In the genomic region with DNA sequence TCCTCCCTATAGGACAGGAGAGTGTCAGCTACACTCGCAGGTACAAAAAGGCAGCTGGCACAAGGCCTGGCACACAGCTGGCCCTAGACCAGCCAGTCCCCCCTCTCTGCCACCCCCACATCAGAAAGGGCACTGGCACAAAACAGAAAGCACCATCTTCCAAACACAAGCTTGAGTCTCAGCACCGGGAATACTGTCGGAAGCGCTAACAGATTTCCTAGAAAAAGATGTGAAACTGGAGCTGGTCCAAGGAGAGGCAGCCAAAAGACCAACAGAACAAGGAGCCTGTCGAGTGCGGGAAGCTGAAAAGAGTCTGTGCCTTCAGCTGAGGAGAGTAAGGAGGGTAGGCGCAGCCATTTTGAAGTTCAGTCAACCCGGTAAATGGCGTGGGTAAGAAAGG, we compare ENCODE assay signal across 8 mouse cellular contexts. TPM values are rescaled to one million over a fixed set of nuclear protein-coding genes. Genes with fewer than 3 reads are reported as not detected.
DNase-seq lines count a peak whose midpoint lies in the region; ATAC-seq and TF ChIP-seq lines count a peak whose summit lies in the region.

No protein-coding gene starts in this region.

- TF ChIP-seq CTCF in lung, postnatal 0 days (IDR thresholded peaks at IDR 0.05): no peak

- H3K4me1 ChIP-seq in intestine, embryonic 16.5 days (ENCODE audit: control insufficient read depth, insufficient read depth, low read length): peaks cover 5% of the 10 kb centered on the region; the same call in 1 of the 2 replicates
- peaks cover 6% of the 10 kb centered on the region; the same call in 1 of the 2 replicates for H3K4me1 ChIP-seq in intestine, embryonic 15.5 days (replicated peaks)
- no peaks in the 10 kb centered on the region for H3K4me1 ChIP-seq in lung, postnatal 0 days (ENCODE audit: insufficient read depth, low read depth, low read length)

- peak overlapping the region; percentile 27; the same call in 1 of the 2 replicates for H3K27ac ChIP-seq in intestine, embryonic 16.5 days (ENCODE audit: low read length)
- H3K27ac ChIP-seq in intestine, embryonic 15.5 days: no peak overlapping the region
- peak overlapping the region; percentile 78 for H3K27ac ChIP-seq in lung, postnatal 0 days (ENCODE audit: low read length)

- H3K4me3 ChIP-seq in intestine, embryonic 16.5 days (ENCODE audit: low read length): no peak overlapping the region
- no peak overlapping the region for H3K4me3 ChIP-seq in intestine, embryonic 15.5 days (replicated peaks)
- no peak overlapping the region for H3K4me3 ChIP-seq in lung, postnatal 0 days (ENCODE audit: low read depth, low read length)

- ATAC-seq in intestine, embryonic 16.5 days: no peak
- ATAC-seq in intestine, embryonic 15.5 days: no peak
- peak; percentile 60 for ATAC-seq in lung, postnatal 0 days

- no peaks in the 10 kb centered on the region for H3K36me3 ChIP-seq in intestine, embryonic 16.5 days (ENCODE audit: control insufficient read depth, insufficient read depth, low read length)
- H3K36me3 ChIP-seq in intestine, embryonic 15.5 days: peaks cover 2% of the 10 kb centered on the region; the same call in 1 of the 2 replicates
- no peaks in the 10 kb centered on the region for H3K36me3 ChIP-seq in lung, postnatal 0 days (ENCODE audit: insufficient read depth, low read length)

- DNase-seq in cerebellum, adult 8-10 months: peak; percentile 40
- DNase-seq in frontal cortex, postnatal 14 days (ENCODE audit: low spot score in 2 of 2): peak; percentile 27 to 37
- peak; percentile 58 for DNase-seq in lung, postnatal 0 days (ENCODE audit: low spot score)
- DNase-seq in spleen, postnatal 14 days (ENCODE audit: low spot score in 2 of 2): no peak
- DNase-seq in c-Kit-positive CD71-positive TER-119-positive erythroid progenitor cells, embryonic 14.5 days (ENCODE audit: low spot score): no peak
- no peak for DNase-seq in urinary bladder, postnatal 10 days (ENCODE audit: low spot score)

- H3K9me3 ChIP-seq in intestine, embryonic 16.5 days (ENCODE audit: control insufficient read depth, low read length): no peaks in the 10 kb centered on the region
- H3K9me3 ChIP-seq in intestine, embryonic 15.5 days: no peaks in the 10 kb centered on the region
- H3K9me3 ChIP-seq in lung, postnatal 0 days (ENCODE audit: low read length): no peaks in the 10 kb centered on the region

- 71% methylated on average over 9 of the region's 9 CpGs for WGBS in intestine, embryonic 16.5 days
- 74% methylated on average over 9 of the region's 9 CpGs for WGBS in intestine, embryonic 15.5 days
- 36% methylated on average over 9 of the region's 9 CpGs for WGBS in lung, postnatal 0 days

- no peak for TF ChIP-seq EP300 in lung, postnatal 0 days (IDR thresholded peaks at IDR 0.05)

- no peaks in the 10 kb centered on the region for H3K27me3 ChIP-seq in intestine, embryonic 16.5 days (replicated peaks; ENCODE audit: control insufficient read depth, insufficient read depth, low read length)
- H3K27me3 ChIP-seq in intestine, embryonic 15.5 days (replicated peaks): no peaks in the 10 kb centered on the region
- H3K27me3 ChIP-seq in lung, postnatal 0 days (replicated peaks; ENCODE audit: insufficient read depth, low read length): no peaks in the 10 kb centered on the region

- no peak overlapping the region for H3K4me2 ChIP-seq in intestine, embryonic 16.5 days (ENCODE audit: low read depth, low read length)
- H3K4me2 ChIP-seq in intestine, embryonic 15.5 days (replicated peaks): no peak overlapping the region
- 0 out of 2 replicates have a peak overlapping the region, but pooled peaks have one; percentile 8 for H3K4me2 ChIP-seq in lung, postnatal 0 days (replicated peaks; ENCODE audit: low read depth, low read length)

- no peak overlapping the region for H3K9ac ChIP-seq in intestine, embryonic 16.5 days (ENCODE audit: low read depth, low read length)
- H3K9ac ChIP-seq in intestine, embryonic 15.5 days: no peak overlapping the region
- no peak overlapping the region for H3K9ac ChIP-seq in lung, postnatal 0 days (replicated peaks; ENCODE audit: low read depth)

RNA-seq across cellular contexts. Expression of a gene that starts 13.4 kb away (rescaled TPM):
- polyA plus RNA-seq in intestine, embryonic 16.5 days (2015; fragmentation: Nextera tagmentation; extraction: Ambion mirVana): 20.6 and 21.6 TPM in 2 replicates
- polyA plus RNA-seq in intestine, embryonic 15.5 days (2015; fragmentation: Nextera tagmentation; extraction: Ambion mirVana): 21.1 and 24.9 TPM in 2 replicates
- polyA plus RNA-seq in lung, postnatal 0 days (2015; fragmentation: Nextera tagmentation; extraction: Ambion mirVana): 16.5 and 19.4 TPM in 2 replicates

RNA-seq across cellular contexts. Expression of a gene that starts 23.3 kb away (rescaled TPM):
- 17.8 TPM in 2 replicates for polyA plus RNA-seq in intestine, embryonic 16.5 days (2015; fragmentation: Nextera tagmentation; extraction: Ambion mirVana)
- polyA plus RNA-seq in intestine, embryonic 15.5 days (2015; fragmentation: Nextera tagmentation; extraction: Ambion mirVana): 20.8 and 22.5 TPM in 2 replicates
- 16.6 and 18.3 TPM in 2 replicates for polyA plus RNA-seq in lung, postnatal 0 days (2015; fragmentation: Nextera tagmentation; extraction: Ambion mirVana)

Comparison
In these comparisons a context has a peak if more than half of its experiments do, and no peak if none do; other contexts are left out.
1. DNase-seq: peak in cerebellum, adult 8-10 months (single experiment), frontal cortex, postnatal 14 days (2 of 2) and lung, postnatal 0 days (single experiment); none in spleen, postnatal 14 days (0 of 2), c-Kit-positive CD71-positive TER-119-positive erythroid progenitor cells, embryonic 14.5 days (single experiment) and urinary bladder, postnatal 10 days (single experiment).